Mouse (Mus musculus): Measurements from ENCODE around the gene Mfsd4b1.

Gene Mfsd4b1

GRCm38 (mm10) chr10:39958266-39958665, 66.8 kb downstream of the Mfsd4b1 start:
- DNase-seq = peak; percentile 39

GRCm38 (mm10) chr10:39956340-39956878, 68.7 kb downstream of the Mfsd4b1 start:
- DNase-seq = no peak

GRCm38 (mm10) chr10:39955163-39955562, 69.9 kb downstream of the Mfsd4b1 start:
- no peak for DNase-seq
